Mouse (Mus musculus): Measurements from ENCODE around the gene Krt75. TPM values are rescaled to one million over a fixed set of nuclear protein-coding genes. Genes with fewer than 3 reads are reported as not detected.

The Krt75 gene
- polyA plus RNA-seq, 1 experiment from 2014 or later = not detected

- no peak overlapping the region for H3K4me2 ChIP-seq (replicated peaks; ENCODE audit: low read depth, low read length)
- H3K36me3 ChIP-seq (ENCODE audit: insufficient read depth, low read length) = no peaks in the 10 kb centered on the region
- no peaks in the 10 kb centered on the region for H3K9me3 ChIP-seq (ENCODE audit: low read length)
- no peak for DNase-seq (ENCODE audit: low spot score)
- H3K27ac ChIP-seq (ENCODE audit: low read length) = no peak overlapping the region
- WGBS = 57% methylated on average over 3 of the region's 3 CpGs
- H3K4me1 ChIP-seq (ENCODE audit: insufficient read depth, low read depth, low read length) = no peaks in the 10 kb centered on the region
- H3K9ac ChIP-seq (replicated peaks; ENCODE audit: low read depth) = no peak overlapping the region
- ATAC-seq = no peak
- TF ChIP-seq CTCF (IDR thresholded peaks at IDR 0.05) (no peak), EP300 (IDR thresholded peaks at IDR 0.05) (no peak)
- H3K27me3 ChIP-seq (replicated peaks; ENCODE audit: insufficient read depth, low read length) = no peaks in the 10 kb centered on the region
- H3K4me3 ChIP-seq (ENCODE audit: low read depth, low read length) = no peak overlapping the region
Measured at GRCm38 (mm10) chr15:101544478-101544877, 29.2 kb downstream of the Krt75 start.

DNA sequence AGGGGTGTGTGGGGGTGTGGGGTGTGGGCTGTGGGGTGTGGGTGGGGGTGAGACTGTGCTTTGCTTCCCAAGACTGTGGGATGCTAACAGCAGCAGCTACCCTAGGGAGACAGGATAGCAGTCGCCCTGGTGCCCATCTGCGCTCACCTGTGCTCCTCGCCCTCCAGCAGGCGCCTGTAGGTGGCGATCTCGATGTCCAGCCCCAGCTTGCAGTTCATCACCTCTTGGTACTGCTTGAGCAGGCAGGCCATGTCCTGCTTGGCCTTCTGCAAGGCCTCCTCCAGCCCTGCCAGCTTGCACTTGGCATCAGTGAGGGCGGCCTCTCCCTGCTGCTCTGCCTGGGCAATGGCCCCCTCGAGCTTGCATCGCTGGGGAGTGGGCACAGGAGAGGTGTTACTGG, 31.2 kb downstream of the Krt75 start:
- no peaks in the 10 kb centered on the region for H3K9me3 ChIP-seq (ENCODE audit: low read length)
- ATAC-seq (no peak), DNase-seq (ENCODE audit: low spot score) (no peak)
- no peaks in the 10 kb centered on the region for H3K36me3 ChIP-seq (ENCODE audit: insufficient read depth, low read length)
- no peak overlapping the region for H3K4me3 ChIP-seq (ENCODE audit: low read depth, low read length)
- H3K4me2 ChIP-seq (replicated peaks; ENCODE audit: low read depth, low read length) = no peak overlapping the region
- TF ChIP-seq CTCF (IDR thresholded peaks at IDR 0.05) = peak; percentile 9; the same call in 1 of the 2 replicates
- no peak for TF ChIP-seq EP300 (IDR thresholded peaks at IDR 0.05)
- H3K27ac ChIP-seq (ENCODE audit: low read length) = no peak overlapping the region
- no peak overlapping the region for H3K9ac ChIP-seq (replicated peaks; ENCODE audit: low read depth)
- no peaks in the 10 kb centered on the region for H3K27me3 ChIP-seq (replicated peaks; ENCODE audit: insufficient read depth, low read length)
- WGBS = 62% methylated on average over 9 of the region's 9 CpGs
- no peaks in the 10 kb centered on the region for H3K4me1 ChIP-seq (ENCODE audit: insufficient read depth, low read depth, low read length)

DNA sequence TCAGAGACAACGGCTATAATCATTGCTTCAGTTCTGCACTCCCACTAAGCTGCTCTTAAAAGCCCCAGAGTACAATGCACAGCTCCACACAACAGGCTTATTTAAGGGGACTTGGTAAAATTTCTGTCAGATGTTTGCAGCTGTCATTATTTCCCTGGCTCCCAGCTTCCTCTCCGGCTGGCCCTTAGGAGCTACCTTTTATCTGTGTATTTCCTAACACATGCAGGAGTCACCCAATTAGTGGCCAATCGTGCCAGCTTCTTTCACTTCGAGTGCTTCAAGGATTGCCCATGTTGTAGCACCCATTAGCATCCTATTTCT, 35.2 kb downstream of the Krt75 start:
- Histone ChIP-seq H3K4me1 (ENCODE audit: insufficient read depth, low read depth, low read length) (no peaks in the 10 kb centered on the region), H3K27me3 (replicated peaks; ENCODE audit: insufficient read depth, low read length) (no peaks in the 10 kb centered on the region), H3K27ac (ENCODE audit: low read length) (no peak overlapping the region), H3K36me3 (ENCODE audit: insufficient read depth, low read length) (no peaks in the 10 kb centered on the region), H3K9ac (replicated peaks; ENCODE audit: low read depth) (no peak overlapping the region), H3K4me2 (replicated peaks; ENCODE audit: low read depth, low read length) (no peak overlapping the region), H3K4me3 (ENCODE audit: low read depth, low read length) (no peak overlapping the region), H3K9me3 (ENCODE audit: low read length) (no peaks in the 10 kb centered on the region)
- ATAC-seq (peak; percentile 56; the same call in 1 of the 2 replicates), DNase-seq (ENCODE audit: low spot score) (peak; percentile 49)
- TF ChIP-seq CTCF (IDR thresholded peaks at IDR 0.05) = no peak
- TF ChIP-seq EP300 (IDR thresholded peaks at IDR 0.05) = no peak
- WGBS = 55% methylated on average over 4 of the region's 4 CpGs

GRCm38 (mm10) chr15:101537864-101538579, 35.7 kb downstream of the Krt75 start:
- 32% methylated on average over 7 of the region's 7 CpGs for WGBS

GRCm38 (mm10) chr15:101536054-101536850, 37.5 kb downstream of the Krt75 start:
- no peak overlapping the region for H3K4me3 ChIP-seq (ENCODE audit: low read depth, low read length)
- 50% methylated on average over 9 of the region's 9 CpGs for WGBS
- H3K9me3 ChIP-seq (ENCODE audit: low read length) = no peaks in the 10 kb centered on the region
- TF ChIP-seq CTCF (IDR thresholded peaks at IDR 0.05) (no peak), EP300 (IDR thresholded peaks at IDR 0.05) (no peak)
- no peak overlapping the region for H3K9ac ChIP-seq (replicated peaks; ENCODE audit: low read depth)
- no peaks in the 10 kb centered on the region for H3K4me1 ChIP-seq (ENCODE audit: insufficient read depth, low read depth, low read length)
- no peaks in the 10 kb centered on the region for H3K27me3 ChIP-seq (replicated peaks; ENCODE audit: insufficient read depth, low read length)
- ATAC-seq (peak; percentile 33; the same call in 1 of the 2 replicates), DNase-seq (ENCODE audit: low spot score) (no peak)
- H3K27ac ChIP-seq (ENCODE audit: low read length) = no peak overlapping the region
- H3K36me3 ChIP-seq (ENCODE audit: insufficient read depth, low read length) = no peaks in the 10 kb centered on the region
- H3K4me2 ChIP-seq (replicated peaks; ENCODE audit: low read depth, low read length) = no peak overlapping the region

More at GRCm38 (mm10) chr15:101537864-101538579, 35.7 kb downstream of the Krt75 start:
- Histone ChIP-seq H3K27ac (ENCODE audit: low read length) (no peak overlapping the region), H3K27me3 (replicated peaks; ENCODE audit: insufficient read depth, low read length) (no peaks in the 10 kb centered on the region), H3K9me3 (ENCODE audit: low read length) (no peaks in the 10 kb centered on the region), H3K4me1 (ENCODE audit: insufficient read depth, low read depth, low read length) (no peaks in the 10 kb centered on the region), H3K36me3 (ENCODE audit: insufficient read depth, low read length) (no peaks in the 10 kb centered on the region), H3K9ac (replicated peaks; ENCODE audit: low read depth) (no peak overlapping the region), H3K4me2 (replicated peaks; ENCODE audit: low read depth, low read length) (no peak overlapping the region), H3K4me3 (ENCODE audit: low read depth, low read length) (no peak overlapping the region)
- DNase-seq (ENCODE audit: low spot score) (no peak), ATAC-seq (no peak)
- TF ChIP-seq EP300 (IDR thresholded peaks at IDR 0.05) (no peak), CTCF (IDR thresholded peaks at IDR 0.05) (peak; percentile 33)

DNA sequence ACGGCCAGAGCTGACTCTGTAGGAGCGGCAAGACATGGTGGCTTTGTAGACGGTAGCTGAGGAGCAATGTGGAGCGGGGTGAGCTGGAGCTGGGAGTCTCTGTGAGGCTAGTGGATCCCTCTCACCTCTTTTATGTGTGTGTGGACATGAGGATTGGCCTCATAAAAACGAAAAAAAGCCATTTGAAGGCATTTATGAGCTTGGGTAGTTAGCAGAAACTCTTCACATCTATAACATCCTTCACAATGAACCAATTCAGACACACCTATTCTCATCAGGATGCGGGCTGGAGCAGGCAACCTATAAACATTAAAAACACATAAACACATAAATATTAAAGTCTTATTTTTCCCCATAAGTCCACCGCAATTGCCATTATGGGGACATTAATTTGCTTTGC, 41.0 kb downstream of the Krt75 start, which contains the start of gene Krt84:
TSS of gene Krt84 (minus strand) at position 101 of the 400 bp plus-strand sequence.
- WGBS = 80% methylated on average over 7 of the region's 7 CpGs
- no peak for DNase-seq (ENCODE audit: low spot score)

More for the DNA sequence above, 41.0 kb downstream of the Krt75 start, which contains the start of gene Krt84:
- H3K36me3 ChIP-seq (ENCODE audit: insufficient read depth, low read length) = no peaks in the 10 kb centered on the region
- no peak within 1 kb of the TSS for H3K4me2 ChIP-seq (replicated peaks; ENCODE audit: low read depth, low read length)
- TF ChIP-seq EP300 (IDR thresholded peaks at IDR 0.05) (no peak), CTCF (IDR thresholded peaks at IDR 0.05) (no peak)
- no peak within 1 kb of the TSS for H3K27ac ChIP-seq (ENCODE audit: low read length)
- no peak for ATAC-seq
- no peaks in the 10 kb centered on the region for H3K9me3 ChIP-seq (ENCODE audit: low read length)
- H3K4me1 ChIP-seq (ENCODE audit: insufficient read depth, low read depth, low read length) = no peaks in the 10 kb centered on the region
- H3K4me3 ChIP-seq (ENCODE audit: low read depth, low read length) = no peak within 1 kb of the TSS
- no peak within 1 kb of the TSS for H3K9ac ChIP-seq (replicated peaks; ENCODE audit: low read depth)
- H3K27me3 ChIP-seq (replicated peaks; ENCODE audit: insufficient read depth, low read length) = no peaks in the 10 kb centered on the region

Data from lung, postnatal 0 days (tissue).